Mouse (Mus musculus) lung, postnatal 25 days (tissue): ENCODE measurements around the gene Il23a.
A peak's percentile ranks its signal among the peaks of the same experiment; 100 is the strongest.
"Not testable (repeated sequence)": the region's sequence is repeated elsewhere in the genome, so short reads cannot be mapped to it uniquely, and the experiment has no call there.

Experiments used
- DNase-seq: peaks from one replicate; pipeline ENCODE4 v3.0.0; 2022; ENCODE audit warnings: low spot score

Il23a gene

GRCm38 (mm10) chr10:128303126-128304021 is 4.8 kb upstream of the Il23a start, which contains the start of gene Pan2:
Gene Pan2, plus strand, starts transcription at chr10:128303335.
- DNase-seq: peak; percentile 100

GRCm38 (mm10) chr10:128302785-128303125 is 4.2 kb upstream of the Il23a start:
- no peak for DNase-seq

GRCm38 (mm10) chr10:128302357-128302756 is 3.8 kb upstream of the Il23a start:
- DNase-seq: no peak

GRCm38 (mm10) chr10:128298243-128298642 is 309 bp downstream of the Il23a start:
- no peak for DNase-seq

- DNase-seq: no peak
Measured at GRCm38 (mm10) chr10:128297622-128298021, 930 bp downstream of the Il23a start.

- no peak for DNase-seq
Measured at GRCm38 (mm10) chr10:128297221-128297620, 1.3 kb downstream of the Il23a start.

- no peak for DNase-seq
Measured at GRCm38 (mm10) chr10:128296370-128297090, 2.0 kb downstream of the Il23a start.

- DNase-seq: not testable (repeated sequence)
Measured at GRCm38 (mm10) chr10:128290594-128290993, 8.0 kb downstream of the Il23a start.

GRCm38 (mm10) chr10:128283604-128284579 is 14.7 kb downstream of the Il23a start:
- peak; percentile 49 for DNase-seq

- DNase-seq: no peak
Measured at GRCm38 (mm10) chr10:128282886-128283450, 15.6 kb downstream of the Il23a start.

- no peak for DNase-seq
Measured at GRCm38 (mm10) chr10:128281682-128282081, 16.9 kb downstream of the Il23a start.

- DNase-seq: no peak
Measured at GRCm38 (mm10) chr10:128280943-128281342, 17.6 kb downstream of the Il23a start.

- DNase-seq: no peak
Measured at GRCm38 (mm10) chr10:128278158-128278557, 20.4 kb downstream of the Il23a start.

GRCm38 (mm10) chr10:128275374-128275773 is 23.2 kb downstream of the Il23a start:
- not testable (repeated sequence) for DNase-seq

- not testable (repeated sequence) for DNase-seq
Measured at GRCm38 (mm10) chr10:128272819-128273439, 25.6 kb downstream of the Il23a start.

- peak; percentile 30 for DNase-seq
Measured at GRCm38 (mm10) chr10:128271883-128272282, 26.7 kb downstream of the Il23a start.

GRCm38 (mm10) chr10:128270866-128271265 is 27.7 kb downstream of the Il23a start:
- DNase-seq: no peak

GRCm38 (mm10) chr10:128270287-128270841 is 28.2 kb downstream of the Il23a start, which contains the start of gene Stat2:
Gene Stat2, plus strand, starts transcription at chr10:128270559.
- peak; percentile 99 for DNase-seq

GRCm38 (mm10) chr10:128269206-128269910 is 29.2 kb downstream of the Il23a start:
- no peak for DNase-seq

GRCm38 (mm10) chr10:128268371-128268770 is 30.2 kb downstream of the Il23a start, which contains the start of gene Apof:
Gene Apof, plus strand, starts transcription at chr10:128268671.
- no peak for DNase-seq
